Mouse (Mus musculus) megakaryocyte, embryonic 14.5 days (primary cell): ENCODE measurements at regions not wholly inside any gene's neighbourhood (a gene's known extent, or its start where the extent isn't known, plus 50 kb on each side); places are given as distances from the start of the nearest gene placed in this dataset.

ENCODE experiments used
- FLI1 ChIP-seq: IDR thresholded peaks from 2 replicates; pipeline ENCODE4 v1.6.1; 2012; ENCODE audit warnings: low read length, inconsistent platforms, mixed read lengths
- GATA1 ChIP-seq: IDR thresholded peaks from 3 replicates; pipeline ENCODE4 v1.6.1; 2012; ENCODE audit warnings: mixed read lengths, low read length, inconsistent platforms, borderline replicate concordance

- TF ChIP-seq GATA1 (no peak), FLI1 (no peak)
These were observed 181.3 kb upstream of the Paip1 start for GRCm38 (mm10) chr13:119247101-119247500.
